Mouse (Mus musculus) cerebellum, adult 11 months (tissue): ENCODE results near the gene Arhgef38.
A peak's percentile ranks its signal among the peaks of the same experiment; 100 is the strongest.

Source experiments
- DNase-seq: peaks from one replicate; pipeline ENCODE4 v3.0.0; 2022

The Arhgef38 gene

DNA sequence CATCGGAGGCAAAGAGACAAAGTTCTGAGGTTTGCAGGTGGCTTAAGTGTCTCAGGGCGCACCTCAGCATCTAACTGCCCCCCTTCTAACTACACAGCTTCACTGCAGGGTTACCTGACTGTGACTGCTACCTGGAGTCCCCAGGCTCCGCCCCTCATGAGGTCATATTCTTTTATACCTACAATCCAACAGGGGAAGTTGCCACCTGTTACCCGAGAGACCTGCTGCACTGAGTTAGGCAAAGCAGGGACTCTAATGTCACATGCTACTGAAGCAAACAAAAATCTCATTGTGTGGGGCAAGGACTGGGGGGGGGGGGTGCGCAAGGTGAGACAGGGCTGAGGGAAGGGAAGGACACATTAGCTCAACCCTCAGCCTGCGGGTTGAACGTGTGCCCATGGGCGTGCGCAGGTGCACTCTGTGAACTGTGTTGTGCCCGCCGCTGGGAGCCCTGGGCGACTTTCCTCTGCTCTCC lies at the start of gene Arhgef38:
Gene Arhgef38 (minus strand): TSS at position 129 of the 475 bp plus-strand sequence.
- DNase-seq: no peak

DNA sequence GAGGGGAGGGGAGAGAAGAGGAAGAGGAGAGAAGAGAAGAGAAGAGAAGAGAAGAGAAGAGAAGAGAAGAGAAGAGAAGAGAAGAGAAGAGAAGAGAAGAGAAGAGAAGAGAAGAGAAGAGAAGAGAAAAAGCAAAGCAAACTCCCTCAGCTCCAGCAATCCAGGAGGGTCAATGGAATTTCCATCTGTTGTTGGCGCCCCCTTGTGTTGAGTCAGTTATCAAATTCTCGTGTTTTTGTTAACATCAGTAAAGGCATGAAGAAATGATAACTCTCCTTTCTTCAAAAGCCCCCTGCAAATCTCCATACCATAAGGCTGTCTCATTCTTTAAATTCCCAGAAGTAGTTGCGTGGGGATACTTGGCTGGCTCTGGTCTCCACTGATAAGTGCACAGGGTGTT lies 37.1 kb upstream of the Arhgef38 start:
- peak; percentile 51 for DNase-seq

DNA sequence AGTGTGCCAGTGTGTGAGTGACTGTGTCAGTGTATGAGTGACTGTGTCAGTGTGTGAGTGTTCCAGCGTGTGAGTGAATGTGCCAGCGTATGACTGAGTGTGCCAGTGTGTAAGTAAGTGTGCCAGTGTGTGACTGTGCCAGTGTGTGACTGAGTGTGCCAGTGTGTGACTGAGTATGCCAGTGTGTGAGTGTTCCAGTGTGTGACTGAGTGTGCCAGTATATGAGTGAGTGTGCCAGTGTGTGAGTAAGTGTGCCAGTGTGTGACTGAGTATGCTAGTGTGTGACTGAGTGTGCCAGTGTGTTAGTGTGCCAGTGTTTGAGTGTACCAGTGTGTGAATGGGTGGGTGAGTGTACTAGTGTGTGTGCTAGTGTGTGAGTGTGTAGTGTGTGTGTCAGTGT lies 24.1 kb upstream of the Arhgef38 start:
- no peak for DNase-seq

DNA sequence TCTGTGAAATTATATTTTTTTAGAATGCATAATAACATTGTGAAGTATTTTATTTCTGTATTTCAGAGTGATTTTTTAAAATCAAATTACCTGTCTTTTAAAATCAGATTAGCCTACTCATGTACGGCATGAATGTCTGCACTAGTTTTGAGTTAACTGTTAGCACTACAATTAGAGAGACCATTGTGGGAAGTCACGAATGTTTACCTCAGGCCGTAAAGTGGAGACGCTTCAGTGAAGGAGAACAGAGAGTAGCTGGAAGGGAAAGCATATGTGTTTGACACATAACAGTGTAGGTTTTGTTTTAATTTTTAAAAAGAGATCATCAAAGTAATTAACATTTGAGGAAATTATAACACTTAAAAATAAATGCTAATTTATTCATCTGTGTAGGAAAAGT lies 21.1 kb upstream of the Arhgef38 start:
- no peak for DNase-seq

DNA sequence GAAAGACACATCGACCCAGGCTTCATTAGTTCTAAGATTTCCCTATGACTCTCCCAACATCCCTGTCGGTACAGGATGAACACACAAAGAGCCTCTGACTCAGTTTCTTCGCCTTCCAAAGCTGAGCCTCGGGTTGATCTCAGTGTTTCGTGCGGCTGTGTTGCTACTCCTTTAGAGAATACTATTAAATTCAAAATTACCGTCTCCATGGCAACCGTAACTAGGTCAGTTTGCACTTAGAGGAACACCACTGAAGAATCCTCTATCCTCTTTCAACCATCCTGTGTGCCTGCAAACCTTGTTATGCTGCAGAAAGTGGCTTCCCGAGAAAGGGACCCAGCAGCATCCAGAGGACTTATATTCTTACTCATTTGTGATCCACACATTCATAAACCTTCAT lies 9.3 kb upstream of the Arhgef38 start:
- no peak for DNase-seq

DNA sequence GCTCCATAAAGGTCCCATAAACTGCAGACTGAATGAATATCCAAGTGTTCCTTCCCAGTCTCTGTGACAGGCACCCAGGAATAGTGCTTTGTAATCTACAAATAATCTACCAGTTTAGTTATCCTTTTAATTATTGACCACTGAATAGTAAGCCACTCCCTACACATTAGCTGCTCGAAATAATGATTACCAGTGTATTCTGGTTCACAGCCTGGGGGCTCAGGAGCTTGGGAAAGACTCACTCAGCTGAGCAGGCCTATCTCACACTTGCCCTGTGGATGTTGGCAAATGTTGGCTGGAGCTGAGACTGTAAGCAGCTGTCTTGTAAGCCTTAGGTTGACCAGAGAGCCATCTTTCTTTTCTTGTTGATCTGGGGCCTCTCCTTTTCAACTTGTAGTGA lies 7.2 kb upstream of the Arhgef38 start:
- DNase-seq: no peak

DNA sequence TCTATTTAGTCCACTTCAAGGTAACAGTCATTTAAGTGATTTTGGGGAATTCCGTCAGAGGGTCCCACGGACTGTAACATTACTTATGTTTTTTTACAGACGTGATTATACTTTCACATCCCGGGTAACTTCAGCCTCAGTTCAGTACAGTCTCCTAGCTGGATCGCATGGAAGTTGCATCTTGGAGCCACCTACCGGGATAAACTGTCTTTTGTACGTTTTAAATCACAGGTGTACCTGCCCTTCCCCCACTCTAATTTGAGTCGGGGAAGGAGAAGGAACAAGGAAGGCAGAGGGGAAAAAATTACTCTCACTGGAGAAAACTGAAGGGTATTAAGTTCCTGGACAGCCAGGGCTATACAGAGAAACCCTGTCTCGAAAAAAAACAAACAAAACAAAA lies 756 bp downstream of the Arhgef38 start:
- no peak for DNase-seq

DNA sequence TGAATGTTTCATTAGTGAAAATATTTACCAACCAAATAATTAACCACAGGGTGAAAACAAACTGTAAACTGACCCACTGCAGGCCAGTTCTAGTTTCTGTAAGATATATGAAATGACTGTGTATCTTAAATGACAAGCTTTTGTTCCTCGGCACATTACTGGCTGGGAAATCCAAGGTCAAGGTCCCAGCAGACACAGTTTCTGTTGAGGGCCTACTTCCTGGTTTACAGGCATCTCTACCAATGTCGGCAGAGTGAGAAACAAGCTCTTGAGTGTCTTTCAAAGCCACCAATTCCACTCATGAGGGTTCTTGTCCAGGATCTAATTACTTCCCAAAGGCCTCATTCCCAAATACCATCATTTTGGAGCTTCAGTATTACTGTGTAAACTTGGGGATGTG lies 4.3 kb downstream of the Arhgef38 start:
- DNase-seq: no peak

DNA sequence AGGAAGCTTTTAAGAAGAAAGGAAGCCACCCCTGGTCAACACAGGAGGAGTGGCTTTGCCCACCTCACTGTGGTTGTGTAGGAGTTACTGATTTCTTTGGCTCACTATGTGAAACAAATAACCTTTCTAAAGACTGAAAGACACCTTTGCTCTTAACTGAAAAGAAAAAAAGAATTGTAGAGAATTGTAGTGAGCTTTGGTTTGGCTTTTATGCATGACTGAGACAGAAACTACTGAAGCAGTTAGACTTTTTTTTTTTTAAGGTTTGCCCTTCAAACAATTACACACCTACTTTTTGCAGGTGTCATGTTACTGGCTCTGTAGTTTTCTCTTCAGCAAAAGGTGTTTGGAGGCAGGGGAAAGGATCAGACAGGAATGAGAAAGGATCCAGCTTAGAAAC lies 5.2 kb downstream of the Arhgef38 start:
- no peak for DNase-seq

DNA sequence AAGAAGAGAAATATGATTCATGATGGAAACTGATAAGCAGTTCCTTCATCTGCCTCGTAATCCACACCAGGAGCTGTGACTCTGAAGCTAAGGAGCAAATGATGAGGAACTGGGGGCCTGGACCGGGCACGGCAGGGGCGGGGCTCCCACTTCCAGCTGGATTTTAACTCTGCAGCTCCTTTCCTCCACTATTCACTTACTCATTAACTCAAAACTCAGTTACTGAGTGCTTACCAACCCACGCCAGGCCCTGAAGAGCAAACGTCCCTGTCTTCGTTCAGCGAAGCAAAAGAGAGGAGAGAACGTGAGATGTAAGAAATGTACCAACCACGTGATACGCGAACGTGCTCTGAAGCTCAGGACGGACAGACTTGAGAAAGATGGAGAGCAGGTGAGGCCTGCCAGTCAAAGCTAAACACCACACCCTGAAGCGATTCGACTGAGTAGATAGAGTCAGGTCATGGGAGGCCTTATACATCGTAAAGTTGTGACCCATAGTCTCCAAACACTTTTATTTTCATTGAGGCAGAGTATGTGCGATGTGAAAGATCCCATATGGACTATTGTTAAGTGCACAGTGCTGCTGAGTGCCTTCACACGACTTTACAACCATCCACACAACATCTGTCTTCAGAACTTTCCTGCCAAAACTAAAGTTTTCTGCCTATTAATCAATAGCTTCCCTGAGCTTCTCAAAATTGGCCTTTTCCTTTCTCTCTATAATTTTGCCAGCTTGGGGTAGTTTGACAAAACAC lies 7.3 kb downstream of the Arhgef38 start:
- DNase-seq: no peak

DNA sequence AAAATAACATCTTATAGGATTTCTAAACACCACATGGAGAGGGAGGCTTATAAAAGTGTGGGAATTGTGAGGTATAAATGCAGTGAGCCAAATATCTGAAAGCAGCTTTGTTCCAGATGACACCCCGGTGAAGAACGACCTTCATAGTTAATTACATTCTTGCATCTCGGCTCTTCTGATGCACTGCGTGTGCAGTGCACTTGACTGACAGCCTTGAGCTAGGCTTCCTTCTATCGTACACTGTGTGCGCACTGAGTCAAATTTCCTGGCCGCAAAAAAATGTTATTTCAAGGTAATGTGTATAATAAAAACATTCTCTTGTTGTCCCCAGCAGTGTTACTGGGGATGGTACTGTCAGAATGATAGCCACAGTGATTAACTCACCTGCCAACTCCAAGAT lies 16.2 kb downstream of the Arhgef38 start:
- DNase-seq: no peak

DNA sequence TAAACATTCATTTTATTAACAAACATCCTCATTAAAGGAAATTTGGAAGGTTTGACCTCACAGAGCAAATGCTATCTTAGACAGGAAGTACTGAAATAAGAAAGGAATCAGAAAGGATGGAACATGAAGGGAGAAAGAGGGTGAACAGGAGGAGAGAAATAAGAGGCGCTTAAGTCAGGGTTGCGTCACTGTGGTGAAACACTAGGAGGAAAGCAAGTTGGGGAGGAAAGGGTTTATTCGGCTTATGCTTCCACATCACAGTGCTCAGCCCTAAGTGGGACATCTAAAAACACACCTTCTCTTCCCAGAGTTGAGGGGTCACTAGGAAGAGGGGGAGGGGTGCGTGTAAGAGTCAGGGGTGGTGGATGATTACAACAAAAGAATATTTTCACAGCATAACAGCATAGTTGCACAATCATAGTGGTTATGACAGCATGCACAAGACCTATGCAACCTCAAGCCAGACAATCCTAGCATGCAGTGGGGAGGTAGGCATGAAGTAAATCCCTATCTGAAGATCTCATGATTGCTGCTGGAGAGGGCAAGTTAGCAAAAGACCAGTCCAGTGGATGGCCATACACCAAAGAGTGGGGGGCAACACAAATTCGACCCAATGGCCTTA lies 19.4 kb downstream of the Arhgef38 start:
- no peak for DNase-seq

DNA sequence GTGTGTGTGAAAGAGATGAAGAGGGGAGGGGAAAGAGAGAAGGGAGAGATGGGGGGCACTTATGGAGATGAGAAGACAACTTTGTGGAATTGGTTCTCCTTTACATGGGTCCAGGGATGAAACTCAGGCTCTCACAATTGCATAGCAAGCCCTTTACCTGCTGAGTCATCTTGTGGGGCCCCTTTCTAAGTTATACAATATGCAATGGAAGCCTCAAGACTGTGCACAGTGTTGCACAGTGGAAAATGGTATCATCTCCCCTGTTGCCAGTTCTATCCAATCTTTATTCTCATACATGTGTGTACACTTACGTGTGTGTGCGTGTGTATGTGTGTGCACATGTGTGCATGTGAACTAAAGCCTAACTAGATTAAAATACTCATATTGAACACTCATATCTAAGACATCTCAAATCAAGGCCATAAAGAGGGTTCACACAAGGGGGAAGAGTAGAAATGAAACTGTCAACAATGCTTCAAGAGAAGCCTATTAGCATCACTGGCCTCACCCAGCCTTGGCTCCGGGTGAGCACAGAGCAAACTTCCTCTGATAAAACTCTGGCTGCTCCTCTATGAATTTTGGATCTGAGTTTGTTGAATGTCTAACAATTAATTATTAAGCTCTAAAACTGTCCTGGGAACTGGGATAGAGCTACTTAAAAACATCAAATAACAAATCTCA lies 21.2 kb downstream of the Arhgef38 start:
- DNase-seq: no peak

DNA sequence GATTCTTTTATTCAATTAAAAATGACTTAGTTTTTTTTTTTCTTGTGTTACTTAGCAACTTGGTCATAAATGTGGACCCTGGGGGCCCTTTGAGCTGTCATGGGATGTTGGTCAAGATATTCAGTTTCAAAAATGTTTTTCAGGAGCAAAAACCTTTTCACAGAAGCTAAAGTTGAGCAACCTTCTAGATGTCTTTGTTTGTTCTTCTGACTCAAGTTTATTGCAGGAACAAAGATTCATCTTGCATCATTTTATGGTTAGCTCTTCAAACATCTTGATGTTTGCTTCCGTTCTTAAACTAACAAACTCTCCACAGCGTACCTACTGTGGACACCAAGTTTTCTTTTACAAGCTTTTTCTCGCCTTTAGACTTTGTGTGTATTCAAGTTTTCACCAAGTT lies 23.4 kb downstream of the Arhgef38 start:
- DNase-seq: no peak

DNA sequence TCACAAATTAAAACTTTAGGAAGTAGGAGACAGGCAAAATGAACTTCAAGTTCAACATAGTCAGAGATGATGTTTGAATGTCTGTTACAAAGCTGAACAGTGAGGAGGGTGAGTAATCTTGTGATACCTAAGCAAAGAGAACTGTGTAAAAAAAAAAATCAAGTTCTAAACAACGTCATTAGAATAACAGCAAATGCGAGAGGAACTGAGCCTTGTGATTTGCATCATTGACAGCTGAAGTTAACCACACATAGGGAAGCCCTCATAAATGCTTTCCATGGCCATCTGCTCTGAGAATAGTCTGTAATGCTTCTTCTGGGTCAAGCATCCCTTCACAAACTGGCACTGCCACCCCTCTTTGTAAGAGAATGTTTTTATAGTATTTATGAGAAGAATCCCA lies 31.0 kb downstream of the Arhgef38 start:
- no peak for DNase-seq

DNA sequence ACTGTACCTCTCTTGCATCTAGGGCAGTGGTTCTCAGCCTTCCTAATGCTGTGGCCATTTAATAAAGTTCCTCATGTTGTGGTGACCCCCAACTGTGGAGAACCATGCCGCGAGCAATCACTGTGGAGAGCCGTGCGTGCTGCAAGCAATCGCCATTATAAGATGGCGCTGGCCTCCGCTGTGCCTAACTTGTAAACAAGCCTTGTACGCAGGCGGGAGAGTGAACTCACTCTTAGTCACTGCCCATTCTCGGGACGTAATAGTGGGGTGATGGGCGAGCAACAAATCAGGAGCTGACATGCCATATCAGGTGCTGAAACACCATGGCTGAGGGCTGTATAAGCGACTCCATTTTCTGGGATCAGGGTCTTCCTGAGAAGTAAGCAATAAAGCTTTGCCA lies 32.6 kb downstream of the Arhgef38 start:
- no peak for DNase-seq

DNA sequence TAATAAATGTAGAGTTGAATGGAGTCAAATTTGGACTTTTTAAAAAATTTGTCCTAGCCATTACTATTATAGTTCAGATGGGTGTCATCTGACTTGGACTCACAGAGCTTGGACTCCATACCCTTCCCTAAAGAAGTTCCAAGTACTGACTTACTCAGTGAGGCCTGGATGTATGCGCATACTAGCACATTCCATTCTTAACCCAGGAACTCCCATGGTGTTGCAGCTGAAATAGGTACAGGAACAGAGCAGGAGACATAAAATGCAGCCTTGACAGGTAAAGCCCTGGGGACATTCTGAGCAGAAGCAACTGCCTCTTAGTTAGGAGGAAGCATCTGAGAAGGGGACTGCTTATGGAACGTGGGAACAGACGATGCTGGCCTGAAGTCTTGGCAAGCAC lies 45.8 kb downstream of the Arhgef38 start:
- no peak for DNase-seq

DNA sequence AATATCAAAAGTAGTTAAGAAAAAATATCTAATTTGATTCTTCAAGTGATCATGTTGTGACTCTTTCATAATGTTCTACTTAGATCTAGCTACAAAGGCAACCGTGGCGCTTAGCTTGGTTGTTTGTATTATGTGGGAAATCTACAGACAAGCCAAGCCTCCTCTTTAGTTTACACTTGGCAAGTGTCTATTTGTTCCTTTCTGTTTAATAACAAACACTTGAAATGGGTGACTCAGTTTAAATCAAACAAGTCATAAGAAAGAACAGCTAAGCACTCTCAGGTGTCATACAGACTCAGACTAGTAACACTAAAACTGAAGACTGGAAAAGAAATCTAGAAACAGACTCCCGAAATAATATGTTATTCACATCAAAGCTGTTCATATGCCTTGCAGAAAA lies 47.2 kb downstream of the Arhgef38 start:
- DNase-seq: no peak

DNA sequence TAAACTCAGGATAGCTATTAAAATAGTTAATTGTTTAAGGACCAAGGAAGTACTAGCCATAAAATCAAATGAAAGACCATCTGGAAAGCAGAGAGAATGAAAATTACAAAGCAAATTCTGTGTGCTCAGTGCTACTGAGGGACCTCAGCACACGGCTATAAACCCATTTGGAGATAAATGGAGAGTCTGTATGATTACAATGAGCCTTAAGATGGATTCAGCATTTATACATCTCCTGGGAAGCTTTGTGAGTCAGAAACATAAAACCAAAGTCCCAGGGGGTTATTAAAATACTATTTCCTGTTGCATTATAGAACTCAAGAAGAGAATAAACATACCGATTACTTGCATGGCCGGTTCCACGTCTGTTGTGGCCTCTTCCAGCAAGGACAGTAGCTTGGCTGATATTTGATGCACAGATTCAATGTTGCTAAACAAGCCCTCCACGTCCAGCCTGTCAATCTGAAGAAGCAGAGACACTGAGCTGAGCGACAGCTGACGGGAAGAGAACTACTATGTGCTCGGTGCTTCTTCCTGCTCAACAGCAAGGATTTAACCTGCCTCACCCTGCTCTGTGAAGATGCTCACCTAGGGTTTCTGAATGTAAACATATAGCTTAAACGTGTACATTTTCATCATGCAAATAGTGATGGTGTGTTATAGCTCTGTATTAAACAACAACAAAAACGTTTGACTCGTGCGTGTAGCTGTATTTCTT lies 58.6 kb downstream of the Arhgef38 start:
- no peak for DNase-seq

DNA sequence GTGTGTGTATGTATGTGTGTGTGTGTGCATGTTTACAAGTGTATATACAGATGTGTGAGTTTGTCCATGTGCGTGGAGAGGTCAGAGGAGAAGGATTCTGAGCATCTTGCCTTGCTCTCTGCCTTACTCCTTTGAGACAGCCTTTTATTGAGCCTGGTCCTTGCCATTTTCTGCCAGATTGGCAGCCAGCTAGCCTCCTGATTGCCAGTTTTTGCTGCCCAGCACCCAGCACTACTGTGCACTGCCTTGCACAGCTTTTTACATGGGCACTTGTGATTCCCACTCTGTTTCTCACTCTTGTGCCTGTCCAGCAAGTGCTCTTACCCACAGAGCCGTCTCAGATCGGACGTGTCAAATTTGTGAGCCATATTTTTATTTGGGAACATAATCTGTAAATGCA lies 62.5 kb downstream of the Arhgef38 start:
- DNase-seq: no peak

DNA sequence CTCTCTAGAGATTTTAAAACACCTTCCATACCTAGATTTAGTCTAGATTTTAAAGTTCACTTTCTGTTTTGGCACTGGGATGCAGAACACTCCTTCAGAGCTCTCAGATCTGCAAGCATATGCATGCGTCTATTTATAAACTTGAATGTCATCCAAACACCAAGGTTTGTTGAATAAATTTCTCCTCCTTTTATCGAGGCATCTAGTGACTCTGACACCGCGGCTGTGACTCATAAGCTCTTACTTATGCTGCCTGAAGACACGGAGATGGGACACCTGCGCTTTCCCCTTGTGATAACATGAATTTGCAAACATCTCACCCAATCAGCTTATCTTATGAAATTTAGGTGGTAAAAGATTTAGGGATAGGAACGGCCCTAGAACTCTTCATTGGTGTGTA lies 65.0 kb downstream of the Arhgef38 start:
- DNase-seq: no peak

DNA sequence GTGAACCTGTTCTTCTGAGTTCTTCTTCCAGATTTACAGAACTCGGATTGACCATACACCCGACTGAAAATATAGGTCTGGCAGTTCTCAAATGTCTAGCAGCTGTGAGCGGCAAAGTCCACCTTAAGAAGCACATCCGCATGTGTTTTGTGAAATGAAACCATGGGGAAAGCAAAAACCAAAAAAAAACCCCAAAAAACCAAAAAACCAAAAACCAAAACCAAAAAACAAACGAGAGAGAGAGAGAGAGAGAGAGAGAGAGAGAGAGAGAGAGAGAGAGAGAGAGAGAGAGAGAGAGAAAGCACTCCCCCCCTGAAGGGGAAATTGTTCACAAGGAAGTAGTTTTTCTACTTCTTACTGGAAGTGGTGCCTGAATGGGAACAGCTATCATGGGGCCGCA lies 67.2 kb downstream of the Arhgef38 start:
- DNase-seq: no peak

DNA sequence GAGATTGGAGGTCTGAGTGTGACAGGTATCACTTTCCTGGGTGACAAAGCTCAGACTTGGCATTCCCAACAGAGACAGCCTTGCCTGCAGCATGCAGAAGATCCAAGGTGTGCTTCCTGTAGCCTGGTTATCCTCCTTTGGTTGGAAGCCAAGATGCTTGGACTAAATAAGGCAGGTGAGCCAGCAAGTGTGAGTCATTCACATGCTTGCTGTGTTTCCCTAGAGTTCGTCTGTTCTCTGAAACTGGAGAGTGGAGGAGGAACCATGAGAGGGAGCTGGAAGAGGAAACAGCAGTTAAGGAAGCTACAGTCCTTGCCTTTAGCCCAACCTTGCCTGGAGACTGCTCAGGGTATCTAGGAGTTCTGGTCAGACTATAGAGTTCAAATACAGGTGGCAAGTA lies 69.6 kb downstream of the Arhgef38 start:
- peak; percentile 28 for DNase-seq
